Mouse (Mus musculus): ENCODE measurements at regions not wholly inside any gene's neighbourhood (a gene's known extent, or its start where the extent isn't known, plus 50 kb on each side); places are given as distances from the start of the nearest gene placed in this dataset.

DNA sequence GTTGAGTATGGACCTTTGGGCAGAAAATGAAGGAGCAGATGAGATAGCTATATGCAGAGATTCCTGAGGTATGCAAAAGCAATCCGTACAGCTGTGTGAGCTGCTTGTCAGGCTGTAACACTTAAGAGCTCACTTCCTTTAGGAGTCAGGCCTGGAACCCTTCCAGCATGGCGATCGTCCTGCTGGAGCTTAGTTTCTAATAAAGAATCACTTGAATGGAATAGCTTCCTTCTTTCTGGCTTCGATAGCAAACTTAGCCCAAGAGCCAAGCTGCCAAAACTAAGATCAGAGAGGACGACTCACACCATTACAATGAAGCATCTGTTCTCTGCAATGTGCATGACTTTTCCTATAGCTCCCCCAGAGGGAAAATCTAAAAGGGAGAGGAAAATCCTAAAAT is 253.4 kb upstream of the Amot start:
- intact Hi-C loops (cut with DNase I) = no loop called here
- DNase-seq (ENCODE audit: extremely low spot score in 1 of 2, low spot score in 2 of 2) = peak; percentile 2 to 24

DNA sequence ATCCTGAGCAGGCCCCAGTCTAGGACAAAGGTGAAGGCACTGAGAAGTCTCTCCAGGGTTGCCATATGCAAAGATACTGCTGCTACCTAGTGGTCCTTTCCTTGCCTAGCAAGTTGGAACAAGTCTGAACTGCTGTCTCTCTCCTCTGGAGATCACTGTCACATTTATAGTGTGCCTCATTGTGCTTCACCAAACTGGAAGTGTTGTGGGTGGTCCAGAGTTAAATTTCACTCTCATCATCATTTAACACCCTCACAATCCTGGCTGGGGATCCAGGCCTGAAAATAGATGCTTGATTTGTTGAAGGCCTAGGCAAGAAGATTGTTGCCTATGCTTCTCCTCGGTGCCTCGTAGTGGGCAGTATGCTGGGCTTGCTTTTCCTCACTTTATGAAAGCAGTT is 248.4 kb upstream of the Amot start:
- no peak for DNase-seq (ENCODE audit: extremely low spot score in 1 of 2, low spot score in 2 of 2)
- intact Hi-C loops (cut with DNase I) = no loop called here

Measured in left cerebral cortex, postnatal 10 days (tissue).